Mouse (Mus musculus) retina, postnatal 7 days (tissue): Measurements from ENCODE around the gene Tmem132c.
A peak's percentile ranks its signal among the peaks of the same experiment; 100 is the strongest.

Experiments used
- DNase-seq: peaks from one replicate; pipeline ENCODE4 v3.0.0-alpha.2; 2012; ENCODE audit warnings: low read depth, low spot score

Tmem132c gene

DNA sequence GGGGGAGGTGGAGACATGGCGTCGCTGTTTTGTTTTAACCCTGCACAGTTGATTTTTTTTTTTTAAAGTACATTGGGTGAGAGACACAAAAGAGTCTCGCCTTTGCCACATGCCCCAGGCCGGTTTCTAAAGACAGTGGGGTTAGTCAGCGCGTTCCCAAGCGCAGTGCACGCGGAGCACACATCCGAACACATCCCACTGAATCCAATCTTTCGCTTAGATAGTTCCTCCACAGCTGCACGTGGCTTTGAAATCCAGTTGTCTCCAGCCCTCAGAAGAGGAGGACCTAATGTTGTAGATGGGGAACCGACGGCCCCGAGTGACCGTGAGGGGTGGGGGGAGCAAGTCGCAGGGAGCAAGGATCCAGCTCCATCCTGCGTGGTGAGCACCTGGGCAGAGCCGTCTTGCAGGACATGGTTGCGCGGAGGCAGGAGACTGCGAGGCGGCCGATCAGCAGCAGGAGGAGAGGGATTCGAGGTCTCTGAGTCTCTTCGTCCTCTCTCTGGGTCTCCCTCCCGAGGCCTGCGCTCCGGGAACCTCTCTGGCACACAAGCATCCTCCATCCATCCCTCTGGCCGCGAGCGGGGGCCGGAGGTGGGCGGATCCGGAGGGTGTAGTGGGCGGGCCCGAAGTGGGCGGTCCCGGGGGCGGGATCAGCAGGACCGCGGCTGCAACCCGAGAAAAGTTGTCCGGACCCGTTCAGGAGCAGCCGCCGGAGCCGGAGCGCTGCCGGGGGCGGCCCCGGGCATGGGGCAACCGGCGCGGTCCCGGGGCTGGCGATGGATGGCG is at the start of gene Tmem132c:
Gene Tmem132c (plus strand): TSS at position 673 of the 789 bp plus-strand sequence.
- no peak for DNase-seq

DNA sequence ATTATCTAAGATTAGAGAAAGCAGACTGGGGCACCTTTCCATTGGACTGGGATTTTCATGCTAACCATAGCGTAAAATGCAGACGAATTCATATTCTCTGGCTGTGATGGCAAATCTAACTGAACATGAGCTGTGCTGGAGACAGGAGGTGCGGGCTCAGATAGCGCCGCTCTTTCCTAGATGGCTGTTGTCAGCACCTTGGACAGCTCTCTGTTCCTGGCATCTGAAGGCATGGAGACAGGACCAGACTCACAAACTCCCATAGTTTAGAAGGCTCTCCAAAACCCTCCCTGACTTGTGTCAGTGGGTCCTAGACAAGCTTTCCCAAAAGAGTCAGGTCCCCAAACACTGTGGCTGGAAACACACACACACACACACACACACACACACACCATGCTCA is 49.7 kb upstream of the Tmem132c start:
- no peak for DNase-seq

DNA sequence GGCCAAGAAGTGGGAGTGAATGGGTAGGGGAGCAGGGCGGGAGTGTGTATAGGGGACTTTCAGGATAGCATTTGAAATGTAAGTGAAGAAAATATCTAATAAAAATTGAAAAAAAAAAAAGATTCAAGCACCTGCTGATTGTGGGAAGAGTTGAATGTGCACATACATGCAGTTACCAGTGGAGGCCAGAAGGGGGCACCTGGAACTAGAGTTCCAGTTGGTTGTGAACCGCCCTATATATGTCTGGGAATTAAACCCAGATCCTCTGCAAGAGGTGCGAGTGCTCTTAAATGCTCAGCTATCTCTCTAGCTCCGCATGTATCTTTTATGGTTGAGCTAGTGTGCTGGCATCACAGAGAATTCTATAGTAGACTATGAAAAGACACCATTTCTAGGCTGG is 42.8 kb upstream of the Tmem132c start:
- DNase-seq = no peak

DNA sequence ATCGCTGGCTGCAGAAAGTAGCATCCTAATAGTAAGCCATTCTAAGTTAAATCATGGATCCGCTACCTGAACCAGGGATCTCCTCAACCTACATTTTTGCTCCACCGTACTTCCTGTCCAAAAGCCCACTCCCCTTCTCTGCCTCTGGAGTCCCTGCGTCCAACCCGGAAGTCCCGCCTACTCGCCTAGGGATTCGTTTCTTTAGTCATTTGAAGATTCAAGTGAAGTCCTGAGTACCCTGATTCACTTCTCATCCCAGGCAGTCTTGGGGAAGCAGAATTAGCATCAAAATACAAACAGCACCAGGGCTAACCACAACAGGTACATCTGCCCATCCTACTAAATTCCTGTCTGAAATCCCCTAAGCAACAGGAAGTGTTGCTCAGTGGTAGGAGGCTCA is 36.7 kb upstream of the Tmem132c start:
- DNase-seq = no peak

DNA sequence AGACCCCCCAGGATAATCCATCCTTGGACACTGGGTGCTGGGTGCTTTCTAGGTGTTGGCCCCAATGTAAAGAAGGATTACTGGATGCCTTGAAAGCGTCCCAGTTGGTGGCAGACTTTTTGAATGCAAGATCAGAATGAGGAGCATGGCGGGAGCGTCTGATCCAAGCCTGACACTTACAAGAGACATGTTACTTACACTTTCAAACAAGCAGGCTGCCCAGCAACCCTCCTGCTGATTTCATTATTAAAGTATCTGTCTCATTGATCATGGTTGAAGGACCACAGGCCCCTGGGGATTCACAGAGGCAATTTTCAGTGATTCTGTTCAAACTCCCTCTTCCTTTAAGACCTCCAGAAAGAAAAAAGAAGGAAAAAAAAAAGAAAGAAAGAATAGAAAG is 25.2 kb upstream of the Tmem132c start:
- DNase-seq = no peak

DNA sequence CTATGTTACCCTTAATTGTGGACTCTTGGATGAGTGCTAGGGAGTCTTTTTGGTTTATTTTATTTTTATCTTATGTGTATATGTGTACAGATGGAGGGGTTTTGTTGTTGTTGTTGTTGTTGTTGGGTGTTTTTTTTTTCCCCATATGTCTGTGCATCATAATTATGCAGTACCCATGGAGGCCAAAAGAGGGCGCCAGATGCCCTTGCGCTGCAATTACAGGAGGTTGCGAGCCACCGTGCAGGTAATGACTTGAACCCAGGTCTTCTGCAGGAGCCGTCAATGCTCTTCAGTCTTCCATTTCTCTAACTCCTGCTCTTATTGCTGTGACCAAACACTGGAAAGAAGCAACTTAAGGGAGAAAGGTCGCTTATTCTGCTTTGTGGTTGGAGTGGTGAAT is 23.9 kb upstream of the Tmem132c start:
- DNase-seq = no peak

DNA sequence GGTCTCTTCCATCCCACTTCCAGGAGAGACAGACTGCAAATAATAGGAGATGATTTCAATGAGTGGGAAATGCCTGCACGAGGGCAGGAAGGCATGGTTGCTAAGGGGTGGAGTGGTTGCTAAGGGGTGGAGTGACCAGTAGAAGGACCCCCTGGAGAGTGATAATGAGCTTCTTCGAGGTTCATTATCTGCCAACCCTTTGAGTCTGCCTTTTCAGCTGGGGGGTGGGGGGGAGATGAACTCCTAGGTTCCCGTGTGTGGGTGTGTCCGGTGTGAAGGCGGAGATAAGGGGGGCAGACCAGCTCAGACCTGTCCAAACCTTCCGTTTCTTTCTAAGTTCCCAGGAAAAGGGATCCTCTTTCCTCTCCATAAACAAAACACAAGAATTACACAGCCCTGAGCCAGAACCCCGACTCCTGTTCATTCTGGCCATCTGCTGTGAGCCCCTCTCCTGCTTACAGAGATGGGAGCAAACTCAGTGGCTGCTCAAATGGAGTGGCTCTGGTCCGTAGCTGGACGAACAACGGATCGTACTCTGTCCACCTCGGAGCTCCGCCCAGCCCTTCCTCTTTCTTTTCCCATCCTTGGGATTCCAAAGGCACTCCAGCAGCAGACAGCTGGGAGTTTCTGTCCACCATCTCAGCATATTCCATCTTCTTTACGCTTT is 13.5 kb upstream of the Tmem132c start:
- DNase-seq = no peak

DNA sequence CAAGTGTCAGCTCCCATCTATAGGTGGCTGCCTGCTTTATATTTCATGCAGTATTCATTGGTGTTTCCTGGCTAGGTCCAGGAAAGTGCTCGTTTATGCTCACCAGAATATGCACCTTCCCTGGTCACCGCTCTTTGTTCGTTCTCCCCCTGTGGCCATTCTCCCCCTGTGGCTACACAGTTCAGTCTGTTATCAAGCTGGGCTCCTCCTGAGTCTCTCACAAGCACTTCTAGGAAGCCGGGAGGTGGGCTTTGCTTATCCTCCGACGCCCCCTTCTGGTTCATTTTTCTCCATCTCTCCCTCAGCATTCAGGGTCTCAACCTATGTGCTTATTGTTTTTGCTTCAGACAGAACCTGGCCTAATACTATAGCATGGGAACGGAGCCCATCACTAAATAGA is 6.9 kb upstream of the Tmem132c start:
- no peak for DNase-seq

DNA sequence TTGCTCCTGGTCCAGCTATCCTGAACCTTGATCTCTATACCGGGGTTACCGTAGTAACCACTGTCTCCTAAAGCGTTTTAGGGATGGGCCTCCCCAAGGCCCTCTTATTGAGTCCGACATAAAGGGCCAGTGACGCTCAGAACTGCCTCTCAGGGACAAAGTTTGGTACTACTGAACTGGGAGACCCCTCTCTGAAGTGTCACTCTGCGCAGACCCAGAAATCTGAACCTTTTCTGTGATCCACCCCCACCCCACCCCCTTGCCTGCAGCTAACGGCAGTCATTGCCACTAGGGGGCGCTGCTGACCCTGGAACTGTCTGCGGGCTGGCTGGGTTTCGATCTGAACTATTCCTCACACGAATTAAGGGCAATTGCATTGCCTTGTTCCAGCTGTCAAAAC is 6.4 kb upstream of the Tmem132c start:
- DNase-seq = peak; percentile 58

DNA sequence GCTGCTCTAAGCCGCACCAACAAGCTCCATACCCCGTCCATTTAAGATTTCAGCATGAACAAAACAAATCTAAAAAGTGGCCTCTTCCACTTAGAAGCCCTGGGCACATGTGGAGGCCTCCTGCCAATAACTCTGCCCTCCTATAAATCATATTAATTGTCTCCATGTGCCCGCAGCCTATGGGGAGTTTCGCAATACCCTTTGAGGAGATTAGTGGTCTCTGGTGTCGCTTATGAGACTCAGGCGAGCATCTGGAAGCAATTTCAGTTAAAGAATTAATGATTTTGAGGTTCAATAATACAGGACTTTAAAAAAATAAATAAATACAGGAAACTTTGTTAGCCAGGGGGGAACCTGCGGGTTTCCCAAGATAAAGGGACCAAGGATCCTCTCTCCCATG is 1.9 kb upstream of the Tmem132c start:
- no peak for DNase-seq

DNA sequence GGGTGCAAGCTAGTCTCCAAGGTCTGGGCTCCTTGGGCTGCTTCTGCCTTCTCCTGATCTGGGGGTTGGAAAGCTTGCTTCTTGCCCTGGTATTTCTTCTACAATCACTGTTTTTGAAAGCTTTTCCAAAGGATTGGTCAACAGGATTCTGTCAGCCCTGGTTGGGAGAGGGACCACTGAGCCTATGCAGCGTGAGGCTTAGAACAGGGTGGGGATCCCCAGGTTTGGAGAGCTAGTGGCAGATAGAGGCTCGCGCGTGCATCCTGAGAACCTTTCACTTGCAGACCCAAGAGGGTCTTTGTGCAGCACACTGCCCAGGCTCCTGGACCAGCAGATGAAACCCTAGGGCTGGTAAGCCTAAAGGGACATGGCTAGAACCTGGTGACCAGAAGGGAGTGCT is 962 bp upstream of the Tmem132c start:
- no peak for DNase-seq

DNA sequence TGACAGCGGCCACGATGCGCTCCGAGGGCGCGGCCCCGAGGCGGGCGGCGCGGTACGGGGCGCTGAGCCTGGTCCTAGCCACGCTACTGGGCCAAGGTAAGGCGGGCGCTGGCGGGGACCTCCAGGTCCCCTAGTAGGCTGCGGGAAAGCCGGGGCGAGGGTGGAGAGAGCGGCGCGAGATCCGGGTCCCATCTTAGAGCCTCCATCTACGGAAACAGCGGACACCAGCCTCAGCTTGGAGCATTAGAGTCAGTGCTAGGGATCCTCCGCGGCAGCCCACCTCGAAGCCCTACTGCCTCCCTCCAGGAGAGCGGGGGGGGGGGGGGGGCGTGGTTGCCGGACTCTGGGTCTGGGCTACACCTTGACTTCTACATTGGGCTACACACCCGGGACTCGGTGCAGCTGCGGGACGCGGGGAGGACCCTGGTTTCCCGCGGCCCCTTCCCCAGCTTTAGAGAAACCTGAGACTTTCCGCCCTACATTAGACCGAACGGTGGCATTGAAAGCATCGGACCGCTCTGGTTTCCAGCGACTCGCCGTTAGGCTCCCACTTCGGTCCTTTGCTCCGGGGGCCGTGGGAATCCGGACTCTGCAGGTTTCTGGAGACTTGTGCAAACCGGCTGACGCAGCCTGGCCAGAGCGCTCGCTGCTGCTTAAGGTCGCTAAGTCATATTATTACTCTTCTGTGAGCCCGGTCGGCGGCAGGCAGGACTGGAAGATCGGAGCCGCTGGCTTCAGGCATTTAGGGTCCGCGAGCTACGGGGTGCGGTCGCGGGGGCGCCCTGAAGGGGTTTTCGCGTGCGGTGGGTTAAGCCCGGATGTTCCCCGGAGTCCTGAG is 536 bp downstream of the Tmem132c start:
- DNase-seq = no peak

DNA sequence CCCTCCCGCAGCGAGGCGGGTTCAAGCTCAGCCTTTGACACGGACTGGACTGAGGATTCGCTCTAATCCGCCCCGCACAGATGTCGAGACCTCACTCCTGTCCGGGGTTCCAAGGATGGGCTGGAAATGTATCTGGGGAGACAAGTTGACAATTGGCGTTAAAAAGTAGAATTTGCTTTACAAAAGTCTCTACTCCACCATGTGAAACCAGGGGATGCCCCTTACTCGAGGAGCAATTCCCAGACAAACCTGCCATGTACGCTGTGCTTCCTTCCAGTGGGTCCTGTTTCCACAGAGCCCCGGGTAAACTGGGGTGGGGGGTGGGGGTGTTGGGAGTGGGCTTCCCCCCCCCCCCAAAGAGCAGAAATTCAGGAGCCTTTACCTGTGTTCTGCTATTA is 1.2 kb downstream of the Tmem132c start:
- DNase-seq = no peak

DNA sequence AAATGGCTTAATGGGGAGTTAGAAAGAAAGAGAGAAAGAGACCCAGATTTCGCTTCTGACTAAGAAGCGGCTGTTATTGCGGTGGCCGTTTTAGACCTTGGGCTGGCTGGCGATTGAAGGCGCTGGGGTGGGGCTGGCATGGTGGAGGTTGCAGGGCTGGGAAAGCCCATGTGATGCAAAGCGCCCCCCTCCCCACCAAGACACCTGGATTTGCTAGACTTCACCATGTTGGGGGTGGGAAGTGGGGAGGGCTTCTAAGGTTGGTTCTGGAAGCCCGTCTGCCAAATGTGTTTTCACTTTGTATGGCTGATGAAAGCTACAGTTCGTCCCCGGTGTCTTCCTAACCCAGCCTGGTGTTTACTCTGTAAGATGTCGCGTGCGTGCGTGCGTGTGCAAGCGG is 1.6 kb downstream of the Tmem132c start:
- no peak for DNase-seq

DNA sequence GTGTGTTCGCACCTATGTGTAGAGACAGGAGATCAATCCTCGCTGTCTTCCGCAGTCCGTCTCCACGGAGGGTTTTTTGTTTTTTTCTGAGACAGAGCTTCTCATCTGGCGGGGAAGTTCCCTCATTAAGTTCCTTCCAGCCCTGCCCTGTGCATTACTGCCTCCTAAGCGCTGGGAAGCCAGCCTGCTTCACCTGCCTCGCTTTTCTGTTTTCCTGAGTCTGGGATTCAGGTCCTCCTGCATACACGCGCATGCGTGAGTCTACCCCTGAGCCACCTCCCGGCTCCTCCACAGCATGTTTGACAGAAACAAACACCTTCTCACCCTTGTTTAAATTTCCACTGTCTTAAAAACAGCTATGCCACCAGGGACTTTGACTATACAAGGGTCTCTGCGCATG is 2.0 kb downstream of the Tmem132c start:
- DNase-seq = no peak

DNA sequence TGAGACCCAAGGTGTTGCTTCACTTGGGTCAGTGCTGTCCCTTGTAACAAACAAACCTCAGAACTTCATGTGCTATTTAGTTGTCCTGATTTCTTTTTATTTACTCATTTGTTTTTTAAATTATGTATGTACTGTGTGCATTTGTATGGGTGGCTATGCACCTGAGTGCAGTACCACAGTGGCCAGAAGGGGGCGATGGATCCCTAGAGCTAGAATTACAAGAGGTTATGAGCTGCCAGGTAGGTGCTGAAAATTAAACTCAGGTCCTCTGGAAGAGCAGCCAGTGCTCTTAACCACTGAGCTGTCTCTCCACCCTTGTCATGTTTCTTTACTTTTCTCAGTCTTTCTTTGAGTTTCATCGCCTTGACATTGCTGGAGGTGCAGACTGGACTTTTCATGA is 11.7 kb downstream of the Tmem132c start:
- no peak for DNase-seq

DNA sequence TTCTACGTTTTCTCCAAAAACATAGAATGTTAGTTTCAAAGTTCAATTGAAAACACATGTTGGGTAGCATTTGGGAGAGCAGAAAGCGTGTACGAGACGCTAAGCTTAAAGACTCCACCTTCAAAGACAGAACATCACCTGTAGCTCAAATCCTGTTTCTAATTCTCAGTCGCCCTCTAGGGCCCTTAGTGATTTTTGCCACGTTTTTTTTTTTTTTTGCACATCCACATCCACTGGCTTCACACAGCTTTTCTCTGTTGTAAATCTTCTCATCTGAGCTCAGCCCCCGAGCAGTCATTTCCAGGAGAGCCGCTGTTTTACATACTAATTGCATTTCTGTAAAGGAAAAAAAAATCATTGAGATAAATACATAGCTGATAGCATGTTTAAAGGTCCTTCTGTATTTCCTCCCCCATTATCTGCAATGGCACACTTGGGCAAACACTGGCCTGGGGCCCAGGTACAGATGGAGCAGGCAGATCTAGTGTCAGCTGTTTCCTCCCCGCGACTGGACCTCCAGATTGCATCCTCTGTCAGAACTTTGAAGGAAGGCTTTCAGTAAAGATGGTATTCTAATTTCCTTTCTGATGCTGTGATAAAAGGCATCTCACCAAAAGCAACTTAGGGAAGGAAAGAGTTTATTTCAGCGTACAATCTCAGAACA is 15.5 kb downstream of the Tmem132c start:
- DNase-seq = no peak

DNA sequence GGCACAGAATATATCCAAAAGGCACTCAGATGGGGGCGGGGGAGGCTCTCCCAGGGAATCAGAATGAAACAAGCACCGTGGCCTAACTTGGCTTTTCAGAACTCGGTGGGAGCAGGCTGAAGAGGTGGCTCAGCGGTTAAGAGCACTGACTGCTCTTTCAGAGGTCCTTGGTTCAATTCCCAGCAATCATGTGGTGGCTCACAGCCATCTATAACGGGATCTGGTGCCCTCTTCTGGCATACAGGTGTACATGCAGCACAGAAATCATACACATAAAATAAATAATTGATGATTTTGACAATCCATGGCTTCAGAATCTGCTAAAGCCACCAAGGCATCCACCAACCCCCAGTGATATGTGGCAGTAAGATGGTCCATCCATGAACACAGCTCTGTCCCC is 20.5 kb downstream of the Tmem132c start:
- DNase-seq = no peak

DNA sequence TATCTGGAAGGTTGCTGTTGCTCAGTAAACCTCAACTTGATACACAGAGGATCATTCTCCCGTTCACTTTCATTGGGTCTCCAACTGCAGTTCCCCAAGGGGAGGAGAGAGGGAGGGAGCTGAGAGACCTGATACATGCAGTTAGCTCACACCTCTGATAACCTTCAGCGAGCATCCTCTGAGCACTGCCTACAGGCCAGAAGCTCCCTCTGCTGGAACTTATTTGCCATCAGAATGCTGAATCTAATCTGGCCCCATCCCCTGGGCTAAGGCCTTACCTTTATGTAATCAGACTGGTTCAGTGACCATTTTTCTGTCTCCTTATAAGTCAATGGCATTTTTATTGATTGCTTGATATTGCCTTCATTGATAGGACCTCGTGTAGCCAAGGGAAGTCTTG is 29.5 kb downstream of the Tmem132c start:
- DNase-seq = no peak

DNA sequence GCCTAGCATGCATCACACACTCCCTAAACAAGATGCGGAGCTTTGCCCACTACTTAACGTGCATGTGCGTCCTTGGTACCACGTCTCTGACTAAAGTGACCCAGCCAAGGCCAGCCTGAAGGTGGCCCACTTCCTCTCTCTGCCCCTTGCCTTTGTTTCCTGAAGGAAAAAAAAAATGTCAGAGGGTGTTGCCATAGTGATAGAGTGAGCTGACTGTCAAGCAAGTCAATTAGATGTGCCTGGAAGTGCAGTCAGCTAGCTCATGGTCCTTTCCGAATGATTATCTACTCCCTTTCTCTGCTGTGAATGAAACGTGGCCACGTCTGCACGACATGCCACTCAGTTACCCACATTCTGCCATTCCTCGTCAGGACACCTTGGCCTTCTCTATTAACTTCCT is 37.9 kb downstream of the Tmem132c start:
- no peak for DNase-seq

DNA sequence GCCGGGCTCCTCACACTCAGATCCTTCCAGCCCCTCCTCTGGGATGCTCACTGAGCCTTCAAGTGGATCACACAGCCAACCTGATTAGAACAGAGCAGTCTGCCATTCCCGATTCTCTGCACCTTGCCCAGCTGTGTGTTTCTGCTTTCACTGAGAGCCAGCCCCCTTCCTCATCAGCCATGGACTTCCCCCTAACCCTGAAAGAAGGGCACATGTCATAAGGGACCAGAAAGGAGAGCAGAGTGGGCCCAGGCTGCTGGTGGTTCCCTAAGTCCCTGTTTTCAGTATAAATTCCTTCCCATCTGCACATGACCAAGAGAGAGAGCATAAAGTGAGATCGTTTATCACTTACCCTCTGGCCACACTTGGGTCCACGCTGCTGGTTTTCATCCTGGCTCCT is 39.6 kb downstream of the Tmem132c start:
- DNase-seq = no peak

DNA sequence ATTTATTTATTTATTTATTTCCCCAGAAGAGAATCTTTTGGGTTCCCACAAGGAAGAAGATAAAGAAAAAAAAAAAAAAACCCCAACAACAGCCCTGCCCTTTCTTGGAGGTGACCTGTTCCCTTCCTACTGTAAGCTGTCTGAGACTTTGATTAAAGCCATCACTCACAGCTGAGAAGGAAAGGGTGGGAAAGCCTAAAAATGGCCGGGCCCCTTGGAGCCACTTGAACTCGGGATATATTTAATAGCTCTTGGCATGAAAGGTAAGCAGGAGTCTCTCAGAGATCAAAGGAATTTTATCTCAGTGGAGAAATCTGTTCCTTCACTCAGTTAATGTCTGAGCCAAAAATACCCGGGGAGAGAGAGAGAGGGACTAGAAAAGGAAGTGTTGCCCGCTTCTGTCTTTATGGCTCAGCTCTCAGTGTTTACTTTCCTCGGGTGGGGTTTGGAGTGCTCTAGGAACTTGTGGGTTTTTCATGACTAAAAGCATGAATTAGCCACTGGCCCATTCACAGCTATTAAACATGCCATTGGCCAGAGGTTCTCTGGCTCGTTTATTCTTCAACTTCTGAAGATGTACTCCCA is 41.0 kb downstream of the Tmem132c start:
- DNase-seq = no peak
